In genomic region chr13:97292451-97293245, GRCm38 (mm10) we compare ENCODE assay signal across 12 mouse cellular contexts. TPM values are rescaled to one million over a fixed set of nuclear protein-coding genes. Genes with fewer than 3 reads are reported as not detected.
DNase-seq lines count a peak whose midpoint lies in the region; ATAC-seq and TF ChIP-seq lines count a peak whose summit lies in the region.
"Had no signal": no experiment of that assay in that cellular context is flagged by ENCODE, and none has a peak within 500 bp of the region (broad histone marks: within the 10 kb centered on the region; RNA-seq: fewer than 3 reads in every experiment).

No protein-coding gene starts in this region.

- no peak for TF ChIP-seq POLR2A in ES-Bruce4 (IDR thresholded peaks at IDR 0.05; ENCODE audit: insufficient read depth, low read length)
- no peak for TF ChIP-seq POLR2A in lung, adult 2 months (IDR thresholded peaks at IDR 0.05; ENCODE audit: borderline replicate concordance, extremely low read depth, low read depth, low read length)

- H3K27me3 ChIP-seq in ES-Bruce4 (ENCODE audit: control insufficient read depth, insufficient read depth, low read length, poor library complexity, severe bottlenecking): no peaks in the 10 kb centered on the region
- H3K27me3 ChIP-seq in hindbrain, embryonic 11.5 days (ENCODE audit: control insufficient read depth, insufficient read depth, low read length): no peaks in the 10 kb centered on the region
- H3K27me3 ChIP-seq in midbrain, embryonic 14.5 days (ENCODE audit: control insufficient read depth, insufficient read depth, low read length): no peaks in the 10 kb centered on the region
- H3K27me3 ChIP-seq: liver, embryonic 13.5 days had no signal

- H3K4me2 ChIP-seq in hindbrain, embryonic 11.5 days (replicated peaks; ENCODE audit: low read depth, low read length): peak overlapping the region; percentile 19; the same call in 1 of the 2 replicates
- H3K4me2 ChIP-seq in midbrain, embryonic 14.5 days (ENCODE audit: low read length): peak overlapping the region; percentile 27
- H3K4me2 ChIP-seq: liver, embryonic 13.5 days had no signal

- ATAC-seq in hindbrain, embryonic 11.5 days (ENCODE audit: low FRiP score): 0 out of 2 replicates have a peak, but pooled peaks have one; percentile 25
- ATAC-seq in midbrain, embryonic 14.5 days (ENCODE audit: low FRiP score, low TSS enrichment): peak; percentile 65; the same call in 1 of the 2 replicates
- no peak for ATAC-seq in granulocyte monocyte progenitor cell, adult 5-6 weeks (replicated peaks; ENCODE audit: poor library complexity, severe bottlenecking)

- 0 out of 2 replicates have a peak overlapping the region, but pooled peaks have one; percentile 25 for H3K9ac ChIP-seq in ES-Bruce4 (ENCODE audit: low read depth, poor library complexity, severe bottlenecking)
- no peak overlapping the region for H3K9ac ChIP-seq in hindbrain, embryonic 11.5 days (ENCODE audit: low read depth, low read length)
- H3K9ac ChIP-seq in midbrain, embryonic 14.5 days (replicated peaks; ENCODE audit: low read length): 0 out of 2 replicates have a peak overlapping the region, but pooled peaks have one; percentile 32
- H3K9ac ChIP-seq: liver, embryonic 13.5 days had no signal

- no peak overlapping the region; the same call in 1 of the 2 replicates for H3K4me3 ChIP-seq in ES-Bruce4 (ENCODE audit: low read depth, low read length)
- no peak overlapping the region for H3K4me3 ChIP-seq in hindbrain, embryonic 11.5 days (ENCODE audit: low read depth, low read length)
- no peak overlapping the region for H3K4me3 ChIP-seq in midbrain, embryonic 14.5 days (replicated peaks; ENCODE audit: low read depth, low read length)
- H3K4me3 ChIP-seq in lung, adult 2 months (replicated peaks; ENCODE audit: extremely low read depth, low read depth, low read length): no peak overlapping the region
- H3K4me3 ChIP-seq: liver, embryonic 13.5 days; megakaryocyte, embryonic 14.5 days had no signal

- H3K4me1 ChIP-seq in ES-Bruce4 (ENCODE audit: control insufficient read depth, insufficient read depth, low read length): peaks cover 5% of the 10 kb centered on the region
- peaks cover 5% of the 10 kb centered on the region for H3K4me1 ChIP-seq in hindbrain, embryonic 11.5 days (replicated peaks; ENCODE audit: control insufficient read depth, insufficient read depth, low read length)
- peaks cover 27% of the 10 kb centered on the region for H3K4me1 ChIP-seq in midbrain, embryonic 14.5 days (ENCODE audit: control insufficient read depth, insufficient read depth, low read length)
- peaks cover 8% of the 10 kb centered on the region for H3K4me1 ChIP-seq in lung, adult 2 months (ENCODE audit: control insufficient read depth, insufficient read depth, low read length)

- DNase-seq in embryo, embryonic 11 days: peak; percentile 51
- peak; percentile 54 for DNase-seq in hindbrain, embryonic 11.5 days (ENCODE audit: low spot score)
- DNase-seq in midbrain, embryonic 14.5 days: peak; percentile 71
- DNase-seq in lung, adult 2 months: no peak
- DNase-seq in thymus, postnatal 0 days (ENCODE audit: low spot score): no peak
- DNase-seq in frontal cortex, postnatal 14 days (ENCODE audit: low spot score in 2 of 2): no peak
- DNase-seq: gastrocnemius, postnatal 25 days; liver, embryonic 13.5 days; thymus, adult 18-20 months had no signal

- H3K9me3 ChIP-seq in ES-Bruce4 (replicated peaks; ENCODE audit: control insufficient read depth, insufficient read depth, low read length, poor library complexity, severe bottlenecking): no peaks in the 10 kb centered on the region
- H3K9me3 ChIP-seq in hindbrain, embryonic 11.5 days (ENCODE audit: control insufficient read depth, low read length): no peaks in the 10 kb centered on the region
- H3K9me3 ChIP-seq in midbrain, embryonic 14.5 days (ENCODE audit: control insufficient read depth, low read length): no peaks in the 10 kb centered on the region
- H3K9me3 ChIP-seq: liver, embryonic 13.5 days; megakaryocyte, embryonic 14.5 days had no signal

- 0 out of 2 replicates have a peak, but pooled peaks have one; percentile 37 for TF ChIP-seq EP300 in ES-Bruce4 (IDR thresholded peaks at IDR 0.05; ENCODE audit: insufficient read depth, low read depth, low read length)

- peak overlapping the region; percentile 63 for H3K27ac ChIP-seq in ES-Bruce4 (ENCODE audit: insufficient read depth, low read length)
- H3K27ac ChIP-seq in hindbrain, embryonic 11.5 days (ENCODE audit: low read depth, low read length): peak overlapping the region; percentile 59
- no peak overlapping the region for H3K27ac ChIP-seq in midbrain, embryonic 14.5 days (replicated peaks; ENCODE audit: low read depth, low read length)
- H3K27ac ChIP-seq: liver, embryonic 13.5 days had no signal

- 23% methylated on average over 12 of the region's 12 CpGs for WGBS in hindbrain, embryonic 11.5 days
- WGBS in midbrain, embryonic 14.5 days: 4% methylated on average over 12 of the region's 12 CpGs
- 78% methylated on average over 12 of the region's 12 CpGs for WGBS in lung, adult 2 months

- no peak for TF ChIP-seq CTCF in ES-Bruce4 (IDR thresholded peaks at IDR 0.05; ENCODE audit: low read depth, low read length)
- TF ChIP-seq CTCF in lung, adult 2 months (IDR thresholded peaks at IDR 0.05; ENCODE audit: insufficient read depth, low read length): no peak

- H3K36me3 ChIP-seq in ES-Bruce4 (ENCODE audit: control insufficient read depth, insufficient read depth, low read length, poor library complexity, severe bottlenecking): no peaks in the 10 kb centered on the region
- H3K36me3 ChIP-seq in hindbrain, embryonic 11.5 days (ENCODE audit: control insufficient read depth, insufficient read depth, low read length): no peaks in the 10 kb centered on the region
- no peaks in the 10 kb centered on the region for H3K36me3 ChIP-seq in midbrain, embryonic 14.5 days (ENCODE audit: control insufficient read depth, insufficient read depth, low read length)
- H3K36me3 ChIP-seq: liver, embryonic 13.5 days had no signal

RNA-seq across cellular contexts. Expression of gene Enc1, which starts 51.7 kb away (rescaled TPM):
- 83.0 TPM in 2 replicates for polyA plus RNA-seq in ES-Bruce4 (2011; ENCODE audit: insufficient read depth, insufficient read length, low read depth, missing spikeins)
- 34.8 and 45.9 TPM in 2 replicates for polyA plus RNA-seq in hindbrain, embryonic 11.5 days (2014; fragmentation: Nextera tagmentation; extraction: Ambion mirVana)
- polyA plus RNA-seq in midbrain, embryonic 14.5 days (2014; fragmentation: Nextera tagmentation; extraction: Ambion mirVana): 94.2 and 99.0 TPM in 2 replicates
- polyA plus RNA-seq in lung, adult 2 months (2012; rRNA removed): 7.3 and 8.5 TPM in 2 replicates
- polyA plus RNA-seq in thymus, postnatal 0 days (2015; fragmentation: Nextera tagmentation; extraction: Ambion mirVana): 1.9 and 2.0 TPM in 2 replicates
- total RNA-seq in granulocyte monocyte progenitor cell, adult 5-6 weeks (2014; fragmentation: Nextera tagmentation): 1.3 and 3.8 TPM in 2 replicates
- 2.4 and 2.5 TPM in 2 replicates for total RNA-seq in granulocyte monocyte progenitor cell, adult 5-6 weeks (2017)

Comparison
In these comparisons a context has a peak if more than half of its experiments do, and no peak if none do; other contexts are left out.
1. DNase-seq: peak in embryo, embryonic 11 days (single experiment), hindbrain, embryonic 11.5 days (single experiment) and midbrain, embryonic 14.5 days (single experiment); none in lung, adult 2 months (single experiment), thymus, postnatal 0 days (single experiment) and frontal cortex, postnatal 14 days (0 of 2).